Mouse (Mus musculus): ENCODE data around the gene Rora.

- TF ChIP-seq CTCF (IDR thresholded peaks at IDR 0.05; ENCODE audit: borderline replicate concordance, extremely low read depth, insufficient read depth, insufficient read length) (no peak), POLR2A (IDR thresholded peaks at IDR 0.05; ENCODE audit: borderline replicate concordance, extremely low read depth, insufficient read depth, insufficient read length, poor library complexity, severe bottlenecking) (no peak)
These were observed 527.8 kb downstream of the Rora start for GRCm38 (mm10) chr9:69181411-69181810.

All from brain, embryonic 14.5 days (tissue).